Mouse (Mus musculus): ENCODE measurements around the gene Nudt2.

Nudt2 gene

GRCm38 (mm10) chr4:41495076-41495475 is 30.1 kb downstream of the Nudt2 start:
- DNase-seq, result no peak

- DNase-seq, result peak; percentile 63
Measured at GRCm38 (mm10) chr4:41495850-41496249, 30.9 kb downstream of the Nudt2 start.

GRCm38 (mm10) chr4:41497046-41497445 is 32.1 kb downstream of the Nudt2 start:
- no peak for DNase-seq

DNA sequence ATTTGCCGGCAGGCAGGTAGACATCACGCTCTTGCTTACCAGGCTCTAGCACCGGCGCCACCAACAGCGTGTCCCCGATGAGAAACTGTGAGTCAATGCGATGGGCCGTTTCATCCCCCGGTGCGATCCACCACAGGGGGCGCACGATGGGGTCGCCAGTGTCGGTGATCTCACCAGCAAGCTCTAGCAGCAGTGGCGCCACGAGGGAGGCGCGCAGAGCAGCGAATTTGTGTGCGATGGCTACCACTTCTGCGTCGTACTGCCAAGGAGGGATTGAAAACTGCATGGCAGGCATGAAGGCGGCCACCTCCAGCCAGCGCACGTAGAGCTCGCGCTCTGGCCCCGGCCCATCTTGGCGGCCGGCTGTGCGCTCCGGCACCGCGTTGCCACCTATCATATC is 32.6 kb downstream of the Nudt2 start:
- no peak for DNase-seq

DNA sequence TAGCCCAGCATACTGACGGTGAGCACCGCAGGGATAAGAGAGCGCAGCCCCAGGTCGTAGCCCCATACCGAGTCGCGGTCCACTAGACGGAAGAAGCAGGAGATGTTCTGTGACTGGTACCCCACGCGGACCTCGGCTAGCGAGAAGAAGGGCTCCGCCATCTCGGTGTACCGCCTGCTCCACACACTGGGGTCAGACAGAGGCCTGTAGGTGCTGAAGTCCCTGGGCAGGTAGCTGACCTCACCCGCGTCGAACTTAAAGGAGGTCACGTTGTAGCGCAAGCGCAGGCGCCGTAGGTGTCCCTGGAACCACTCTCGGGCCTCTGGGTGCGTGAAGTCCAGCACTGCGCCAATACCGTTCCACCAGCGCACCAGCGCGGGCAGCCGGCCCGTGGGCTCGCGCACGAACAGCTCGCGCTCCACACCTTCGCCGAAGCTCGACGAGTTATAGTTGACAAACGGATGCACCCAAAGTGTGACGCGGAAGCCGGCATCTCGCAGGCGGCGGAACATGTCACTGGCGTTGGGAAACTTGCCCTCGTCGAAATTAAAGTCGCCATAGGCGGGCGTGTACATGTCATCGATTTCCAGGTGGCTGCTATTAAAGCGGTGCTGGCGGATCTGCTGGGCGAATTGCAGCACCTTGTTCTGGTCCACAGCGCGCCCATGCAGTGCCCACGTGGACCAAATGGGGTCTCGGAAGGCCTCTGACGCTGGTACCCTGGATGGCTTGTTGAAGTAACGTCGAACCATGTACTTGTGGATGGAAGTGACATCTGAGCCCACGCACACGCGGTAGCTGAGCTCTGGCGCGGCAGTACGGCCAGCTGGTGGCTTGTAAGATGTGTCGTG is 33.3 kb downstream of the Nudt2 start:
- DNase-seq, result no peak

GRCm38 (mm10) chr4:41498921-41499391 is 34.0 kb downstream of the Nudt2 start:
- DNase-seq, result no peak

- DNase-seq, result no peak
Measured at GRCm38 (mm10) chr4:41499619-41500018, 34.7 kb downstream of the Nudt2 start.

DNA sequence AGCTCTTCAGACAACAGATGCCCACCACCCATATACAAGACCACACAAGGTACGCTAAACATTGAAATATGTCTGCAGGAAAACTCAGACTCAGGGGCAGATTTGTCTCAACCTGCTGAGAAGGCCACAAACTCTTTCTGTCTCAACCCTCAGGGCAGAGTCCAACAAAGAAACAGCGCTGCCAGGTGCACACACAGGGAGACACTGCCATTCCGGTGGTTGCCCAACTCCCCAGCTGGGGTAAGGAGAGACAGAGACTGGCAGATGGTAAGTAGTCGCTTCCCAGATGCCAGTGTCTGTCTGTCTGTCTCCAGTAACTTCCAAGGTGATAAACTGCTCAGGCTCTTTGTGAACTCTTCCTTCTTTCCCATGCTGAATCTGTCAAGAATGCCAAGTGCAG is 35.8 kb downstream of the Nudt2 start:
- DNase-seq, result no peak

DNA sequence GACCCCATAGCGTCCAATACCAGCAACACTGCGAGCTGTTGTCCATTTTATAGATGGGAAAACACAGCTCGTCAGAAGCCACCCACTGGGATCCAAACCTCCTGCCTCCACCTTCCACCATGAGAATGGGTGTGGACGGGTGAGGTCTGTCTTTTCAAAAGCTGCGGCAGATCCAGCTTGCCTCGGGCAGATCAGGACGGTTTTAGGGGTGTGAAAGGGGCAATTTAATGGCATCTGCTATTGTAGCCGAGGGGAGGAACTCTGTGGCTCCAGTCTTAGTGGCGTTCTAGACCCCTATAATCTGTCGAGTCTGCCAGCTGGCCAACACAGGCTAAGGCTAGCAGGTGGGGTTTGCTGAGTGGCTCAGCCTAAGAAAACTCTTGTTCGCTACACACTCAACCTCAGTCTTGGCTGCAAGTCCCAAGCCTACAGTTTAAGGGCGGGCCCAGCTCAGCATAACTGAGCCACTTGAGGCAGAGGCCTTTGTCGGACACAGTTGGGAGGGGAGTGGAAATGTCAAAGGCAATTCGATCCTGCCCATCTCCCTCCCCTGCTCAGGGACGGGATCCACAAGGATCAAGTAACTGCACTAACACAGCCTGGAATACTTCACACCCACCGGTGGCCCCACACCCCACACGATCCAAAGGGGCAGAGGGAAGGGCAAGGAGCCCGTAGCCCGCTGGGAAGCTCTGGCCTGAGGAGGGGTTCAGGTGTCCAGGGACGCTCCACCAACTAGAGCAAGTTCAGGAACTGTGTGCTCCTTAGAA is 37.4 kb downstream of the Nudt2 start:
- peak; percentile 77 for DNase-seq

DNA sequence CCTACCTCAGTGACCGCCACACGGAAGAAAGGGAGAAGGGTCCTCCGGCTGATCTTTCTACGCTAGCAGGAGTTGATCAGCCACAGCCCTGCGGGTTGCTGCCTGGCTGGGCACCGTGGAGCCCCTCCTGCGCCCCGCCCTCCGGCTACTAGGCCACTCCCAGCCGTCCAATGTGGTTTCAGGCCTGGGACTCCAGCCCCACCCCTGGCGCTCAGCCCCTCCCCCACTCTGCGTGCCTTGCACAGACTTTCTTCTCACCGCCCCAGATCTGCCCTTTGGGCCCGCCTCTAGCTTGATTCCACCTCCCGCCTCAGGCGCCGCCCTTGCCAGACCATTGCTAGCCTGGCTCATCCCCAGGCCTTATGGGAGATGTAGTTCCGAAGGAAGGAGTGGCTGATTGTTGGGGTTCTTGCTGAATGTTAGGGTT is 38.0 kb downstream of the Nudt2 start, which contains the start of gene AI464131:
AI464131 (minus strand) TSS at position 91 of the 427 bp plus-strand sequence.
- peak; percentile 100 for DNase-seq

GRCm38 (mm10) chr4:41504325-41504724 is 39.4 kb downstream of the Nudt2 start:
- no peak for DNase-seq

GRCm38 (mm10) chr4:41505131-41505551 is 40.2 kb downstream of the Nudt2 start:
- peak; percentile 47 for DNase-seq

- DNase-seq, result peak; percentile 81
Measured at GRCm38 (mm10) chr4:41506156-41506555, 41.2 kb downstream of the Nudt2 start.

DNA sequence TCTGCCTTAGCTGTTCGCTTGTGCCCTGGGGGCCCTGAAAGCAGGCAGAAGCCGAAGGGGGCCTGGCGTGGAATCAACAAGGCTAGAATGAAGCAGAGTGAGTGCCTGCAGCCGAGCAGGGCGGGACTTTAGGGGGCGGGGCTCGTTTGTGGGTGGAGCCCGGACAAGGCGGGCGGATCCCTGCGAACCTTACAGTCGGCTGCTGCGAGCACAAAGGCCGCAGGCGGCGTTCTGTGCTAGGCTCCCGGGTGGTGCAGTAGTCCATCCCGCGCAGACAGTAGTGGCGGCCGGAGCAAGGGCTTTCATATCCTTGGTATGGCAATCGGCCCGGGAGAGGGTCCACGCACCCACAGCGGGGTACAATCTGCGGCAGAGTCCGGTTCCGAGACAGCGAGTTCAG is 42.0 kb downstream of the Nudt2 start:
- DNase-seq, result peak; percentile 94

GRCm38 (mm10) chr4:41507326-41507924 is 42.5 kb downstream of the Nudt2 start:
- no peak for DNase-seq

GRCm38 (mm10) chr4:41507998-41508397 is 43.0 kb downstream of the Nudt2 start:
- no peak for DNase-seq

GRCm38 (mm10) chr4:41513309-41513708 is 48.4 kb downstream of the Nudt2 start:
- no peak for DNase-seq

DNA sequence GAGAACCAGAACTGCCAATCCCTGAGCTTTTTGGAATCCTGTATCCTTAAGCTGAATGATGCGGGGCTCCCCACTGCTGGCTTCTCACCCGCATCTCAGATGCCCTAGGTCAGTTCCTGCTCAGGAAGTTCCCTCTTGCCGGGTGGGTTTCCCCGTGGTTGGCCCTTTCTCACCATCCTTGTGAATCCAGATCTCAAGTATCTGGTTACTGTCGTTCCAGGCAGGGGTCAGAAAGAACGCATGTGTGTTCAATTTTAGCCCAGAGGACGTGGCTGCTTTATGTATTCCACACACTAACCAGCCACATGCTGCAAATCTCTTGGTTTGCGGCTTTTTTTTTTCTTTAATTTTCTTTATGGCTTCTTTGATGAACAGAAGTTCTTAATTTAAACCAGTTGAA is 48.8 kb downstream of the Nudt2 start:
- DNase-seq, result no peak

GRCm38 (mm10) chr4:41517233-41517632 is 52.3 kb downstream of the Nudt2 start, which contains the start of gene 1110017D15Rik:
Gene 1110017D15Rik (minus strand): TSS chr4:41517333.
- no peak for DNase-seq

DNA sequence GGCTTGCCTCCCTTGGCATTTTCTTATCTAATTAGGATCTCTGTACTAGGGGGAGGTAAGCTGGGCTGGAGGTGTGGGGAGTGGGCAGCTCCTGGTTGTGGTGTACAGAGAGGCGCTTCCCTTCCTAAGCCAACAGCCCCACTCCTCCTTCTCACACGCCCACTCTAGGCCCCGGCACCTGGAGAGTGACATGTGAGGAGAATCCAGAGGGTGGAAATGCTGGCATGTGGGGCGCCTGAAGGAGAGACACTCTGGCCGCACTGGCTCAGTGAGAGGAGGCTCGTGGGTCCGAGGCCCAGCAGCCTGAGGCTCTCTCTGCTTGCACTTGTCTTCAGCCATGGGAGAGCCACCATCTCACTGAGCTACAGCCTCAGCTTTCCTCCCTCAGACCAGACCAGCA is 53.4 kb downstream of the Nudt2 start:
- DNase-seq, result no peak

GRCm38 (mm10) chr4:41519195-41519594 is 54.2 kb downstream of the Nudt2 start:
- DNase-seq, result no peak

GRCm38 (mm10) chr4:41520641-41521040 is 55.7 kb downstream of the Nudt2 start:
- no peak for DNase-seq

DNA sequence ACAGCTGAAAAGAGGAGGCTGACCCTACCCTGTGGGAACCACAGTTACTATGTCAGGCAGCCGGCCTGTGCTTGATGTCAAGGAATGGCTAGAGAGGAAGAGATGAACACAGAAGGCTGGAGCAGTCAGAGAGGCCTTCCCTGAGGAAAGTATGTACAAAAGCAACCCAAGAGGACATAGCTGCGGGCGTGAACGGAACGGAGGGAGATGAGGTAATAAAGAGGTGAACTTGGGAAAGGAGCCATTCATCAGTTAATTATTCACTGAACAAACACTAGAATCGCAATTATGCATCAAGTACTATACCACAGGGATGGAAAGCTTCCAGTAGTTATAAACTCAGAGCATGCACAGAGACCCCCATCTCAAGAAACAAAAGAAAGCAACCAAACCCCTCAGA is 57.2 kb downstream of the Nudt2 start:
- peak; percentile 28 for DNase-seq

Measured in lung, postnatal 36 days (tissue).